Mouse (Mus musculus): ENCODE results near the gene Lefty1. TPM values are rescaled to one million over a fixed set of nuclear protein-coding genes. Genes with fewer than 3 reads are reported as not detected.
"Not testable (repeated sequence)": the region's sequence is repeated elsewhere in the genome, so short reads cannot be mapped to it uniquely, and the experiment has no call there.

The Lefty1 gene
- polyA plus RNA-seq, 1 experiment from 2014 or later: 1.1 TPM

- ATAC-seq (ENCODE audit: insufficient read depth) (0 out of 2 replicates have a peak, but pooled peaks have one; percentile 8), DNase-seq (peak; percentile 60)
- 29% methylated on average over 8 of the region's 8 CpGs for WGBS
- Histone ChIP-seq H3K4me3 (ENCODE audit: low read depth, low read length) (no peak overlapping the region), H3K4me2 (no peak overlapping the region), H3K4me1 (ENCODE audit: insufficient read depth) (no peaks in the 10 kb centered on the region), H3K9ac (no peak overlapping the region), H3K36me3 (ENCODE audit: insufficient read depth) (no peaks in the 10 kb centered on the region), H3K27ac (ENCODE audit: low read depth) (no peak overlapping the region), H3K27me3 (ENCODE audit: insufficient read depth, low read length) (no peaks in the 10 kb centered on the region), H3K9me3 (ENCODE audit: low read depth, low read length) (no peaks in the 10 kb centered on the region)
- peak; percentile 72 for TF ChIP-seq CTCF (IDR thresholded peaks at IDR 0.05; ENCODE audit: low read depth)
Measured at GRCm38 (mm10) chr1:180919686-180920085, 15.1 kb upstream of the Lefty1 start.

- WGBS: 71% methylated on average over 6 of the region's 6 CpGs
Measured at GRCm38 (mm10) chr1:180922273-180923048, 12.4 kb upstream of the Lefty1 start.

GRCm38 (mm10) chr1:180924737-180925136, 10.1 kb upstream of the Lefty1 start:
- no peaks in the 10 kb centered on the region for H3K9me3 ChIP-seq (ENCODE audit: low read depth, low read length)
- WGBS: 47% methylated on average over 2 of the region's 2 CpGs
- no peaks in the 10 kb centered on the region for H3K27me3 ChIP-seq (ENCODE audit: insufficient read depth, low read length)
- no peak overlapping the region for H3K4me2 ChIP-seq
- H3K9ac ChIP-seq: no peak overlapping the region
- H3K4me1 ChIP-seq (ENCODE audit: insufficient read depth): no peaks in the 10 kb centered on the region
- no peaks in the 10 kb centered on the region for H3K36me3 ChIP-seq (ENCODE audit: insufficient read depth)
- no peak overlapping the region for H3K4me3 ChIP-seq (ENCODE audit: low read depth, low read length)
- DNase-seq: no peak
- no peak for TF ChIP-seq CTCF (IDR thresholded peaks at IDR 0.05; ENCODE audit: low read depth)
- no peak overlapping the region for H3K27ac ChIP-seq (ENCODE audit: low read depth)
- no peak for ATAC-seq (ENCODE audit: insufficient read depth)

More at GRCm38 (mm10) chr1:180922273-180923048, 12.4 kb upstream of the Lefty1 start:
- H3K27me3 ChIP-seq (ENCODE audit: insufficient read depth, low read length): no peaks in the 10 kb centered on the region
- no peak overlapping the region for H3K4me3 ChIP-seq (ENCODE audit: low read depth, low read length)
- no peaks in the 10 kb centered on the region for H3K36me3 ChIP-seq (ENCODE audit: insufficient read depth)
- ATAC-seq (ENCODE audit: insufficient read depth): no peak
- no peaks in the 10 kb centered on the region for H3K9me3 ChIP-seq (ENCODE audit: low read depth, low read length)
- H3K4me2 ChIP-seq: no peak overlapping the region
- no peak for DNase-seq
- no peaks in the 10 kb centered on the region for H3K4me1 ChIP-seq (ENCODE audit: insufficient read depth)
- TF ChIP-seq CTCF (IDR thresholded peaks at IDR 0.05; ENCODE audit: low read depth): no peak
- H3K9ac ChIP-seq: no peak overlapping the region
- H3K27ac ChIP-seq (ENCODE audit: low read depth): no peak overlapping the region

GRCm38 (mm10) chr1:180926286-180926685, 8.5 kb upstream of the Lefty1 start:
- H3K4me1 ChIP-seq (ENCODE audit: insufficient read depth): no peaks in the 10 kb centered on the region
- TF ChIP-seq CTCF (IDR thresholded peaks at IDR 0.05; ENCODE audit: low read depth): no peak
- no peak overlapping the region for H3K4me3 ChIP-seq (ENCODE audit: low read depth, low read length)
- no peaks in the 10 kb centered on the region for H3K27me3 ChIP-seq (ENCODE audit: insufficient read depth, low read length)
- DNase-seq: no peak
- H3K4me2 ChIP-seq: no peak overlapping the region
- no peak for ATAC-seq (ENCODE audit: insufficient read depth)
- H3K9me3 ChIP-seq (ENCODE audit: low read depth, low read length): no peaks in the 10 kb centered on the region
- no peak overlapping the region for H3K9ac ChIP-seq
- no peak overlapping the region for H3K27ac ChIP-seq (ENCODE audit: low read depth)
- H3K36me3 ChIP-seq (ENCODE audit: insufficient read depth): no peaks in the 10 kb centered on the region
- 49% methylated on average over 4 of the region's 4 CpGs for whole genome bisulfite sequencing

GRCm38 (mm10) chr1:180929599-180929998, 5.2 kb upstream of the Lefty1 start:
- WGBS: 15% methylated on average over 2 of the region's 2 CpGs
- Histone ChIP-seq H3K27ac (ENCODE audit: low read depth) (no peak overlapping the region), H3K36me3 (ENCODE audit: insufficient read depth) (no peaks in the 10 kb centered on the region), H3K4me2 (no peak overlapping the region), H3K9ac (no peak overlapping the region), H3K9me3 (ENCODE audit: low read depth, low read length) (no peaks in the 10 kb centered on the region), H3K27me3 (ENCODE audit: insufficient read depth, low read length) (peaks cover 14% of the 10 kb centered on the region), H3K4me1 (ENCODE audit: insufficient read depth) (no peaks in the 10 kb centered on the region), H3K4me3 (ENCODE audit: low read depth, low read length) (no peak overlapping the region)
- no peak for DNase-seq
- TF ChIP-seq CTCF (IDR thresholded peaks at IDR 0.05; ENCODE audit: low read depth): no peak
- ATAC-seq (ENCODE audit: insufficient read depth): no peak

GRCm38 (mm10) chr1:180931106-180931505, 3.7 kb upstream of the Lefty1 start:
- H3K27me3 ChIP-seq (ENCODE audit: insufficient read depth, low read length): peaks cover 29% of the 10 kb centered on the region
- no peak overlapping the region for H3K4me2 ChIP-seq
- H3K9me3 ChIP-seq (ENCODE audit: low read depth, low read length): no peaks in the 10 kb centered on the region
- no peak for DNase-seq
- 71% methylated on average over 3 of the region's 3 CpGs for WGBS
- H3K36me3 ChIP-seq (ENCODE audit: insufficient read depth): no peaks in the 10 kb centered on the region
- ATAC-seq (ENCODE audit: insufficient read depth): no peak
- no peaks in the 10 kb centered on the region for H3K4me1 ChIP-seq (ENCODE audit: insufficient read depth)
- TF ChIP-seq CTCF (IDR thresholded peaks at IDR 0.05; ENCODE audit: low read depth): no peak
- no peak overlapping the region for H3K4me3 ChIP-seq (ENCODE audit: low read depth, low read length)
- H3K9ac ChIP-seq: no peak overlapping the region
- no peak overlapping the region for H3K27ac ChIP-seq (ENCODE audit: low read depth)

GRCm38 (mm10) chr1:180933659-180934058, 1.2 kb upstream of the Lefty1 start:
- ATAC-seq (ENCODE audit: insufficient read depth) (no peak), DNase-seq (no peak)
- Histone ChIP-seq H3K4me1 (ENCODE audit: insufficient read depth) (no peaks in the 10 kb centered on the region), H3K9ac (no peak overlapping the region), H3K4me2 (no peak overlapping the region), H3K9me3 (ENCODE audit: low read depth, low read length) (no peaks in the 10 kb centered on the region), H3K27me3 (ENCODE audit: insufficient read depth, low read length) (peaks cover 36% of the 10 kb centered on the region), H3K36me3 (ENCODE audit: insufficient read depth) (no peaks in the 10 kb centered on the region), H3K27ac (ENCODE audit: low read depth) (no peak overlapping the region), H3K4me3 (ENCODE audit: low read depth, low read length) (no peak overlapping the region)
- WGBS: 27% methylated on average over 6 of the region's 6 CpGs
- 0 out of 2 replicates have a peak, but pooled peaks have one; percentile 6 for TF ChIP-seq CTCF (IDR thresholded peaks at IDR 0.05; ENCODE audit: low read depth)

- Histone ChIP-seq H3K9ac (peak overlapping the region; percentile 43), H3K4me2 (peak overlapping the region; percentile 56), H3K4me3 (ENCODE audit: low read depth, low read length) (peak overlapping the region; percentile 29), H3K27me3 (ENCODE audit: insufficient read depth, low read length) (peaks cover 36% of the 10 kb centered on the region)
- H3K9me3 ChIP-seq (ENCODE audit: low read depth, low read length); H3K27ac ChIP-seq (ENCODE audit: low read depth); H3K4me1 ChIP-seq (ENCODE audit: insufficient read depth); H3K36me3 ChIP-seq (ENCODE audit: insufficient read depth): not testable (repeated sequence)
- peak; percentile 92 for ATAC-seq (ENCODE audit: insufficient read depth)
- 4% methylated on average over 33 of the region's 41 CpGs for WGBS
- peak; percentile 68 for DNase-seq
Measured at GRCm38 (mm10) chr1:180936610-180937398, 2.0 kb downstream of the Lefty1 start.
